Mouse (Mus musculus) stomach, adult 2 months (tissue): Measurements from ENCODE around the gene Tbl2. TPM values are rescaled to one million over a fixed set of nuclear protein-coding genes. Genes with fewer than 3 reads are reported as not detected.

Source experiments
- polyA plus RNA-seq: library from polyadenylated mRNA; depleted of rRNA; stranded (reverse); fragments of >200 nt; gene quantifications from 2 replicates; pipeline ENCODE4 v1.2.3, GENCODE M21; 2012; rRNA removed

Gene Tbl2
- 1.7 and 2.0 TPM in 2 replicates for polyA plus RNA-seq

DNA sequence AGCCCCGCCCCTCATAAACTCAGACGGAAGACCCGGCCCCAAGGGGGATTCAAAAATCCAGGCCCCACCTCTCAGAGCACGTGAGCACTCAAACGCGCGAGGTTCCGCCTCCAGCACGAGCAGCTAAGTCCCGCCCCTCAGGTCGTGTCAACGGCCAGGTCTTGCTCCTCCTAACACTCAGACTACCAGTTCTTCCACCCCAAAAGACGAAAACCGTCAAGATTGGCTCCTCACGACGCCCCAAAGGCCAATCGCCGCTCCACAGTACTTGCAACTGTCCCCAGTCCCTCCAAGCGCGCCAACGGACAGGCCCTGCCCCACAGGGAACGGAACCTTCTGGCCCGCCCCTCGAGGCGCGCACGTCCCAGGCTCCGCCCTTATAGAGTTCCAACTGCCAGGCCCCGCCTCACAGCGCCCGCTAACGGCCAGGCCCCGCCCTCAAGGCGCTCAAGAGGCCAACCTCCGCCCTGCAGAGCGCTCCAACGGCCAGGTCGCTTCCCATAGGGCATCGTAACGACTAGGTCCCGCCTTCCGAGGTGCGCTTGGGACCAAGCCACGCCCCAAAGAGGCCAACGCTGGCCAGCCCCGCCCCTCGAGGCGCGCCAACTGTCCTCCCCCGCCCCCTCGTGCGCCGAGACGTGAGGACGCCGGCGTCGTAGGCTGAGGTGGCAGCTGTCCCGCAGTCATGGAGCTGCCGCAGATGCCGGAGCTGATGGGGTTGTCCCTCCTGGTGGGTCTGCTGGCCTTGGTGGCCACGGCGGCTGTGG lies at the start of gene Tbl2:
Tbl2 (plus strand) TSS at position 605 of the 767 bp plus-strand sequence.

DNA sequence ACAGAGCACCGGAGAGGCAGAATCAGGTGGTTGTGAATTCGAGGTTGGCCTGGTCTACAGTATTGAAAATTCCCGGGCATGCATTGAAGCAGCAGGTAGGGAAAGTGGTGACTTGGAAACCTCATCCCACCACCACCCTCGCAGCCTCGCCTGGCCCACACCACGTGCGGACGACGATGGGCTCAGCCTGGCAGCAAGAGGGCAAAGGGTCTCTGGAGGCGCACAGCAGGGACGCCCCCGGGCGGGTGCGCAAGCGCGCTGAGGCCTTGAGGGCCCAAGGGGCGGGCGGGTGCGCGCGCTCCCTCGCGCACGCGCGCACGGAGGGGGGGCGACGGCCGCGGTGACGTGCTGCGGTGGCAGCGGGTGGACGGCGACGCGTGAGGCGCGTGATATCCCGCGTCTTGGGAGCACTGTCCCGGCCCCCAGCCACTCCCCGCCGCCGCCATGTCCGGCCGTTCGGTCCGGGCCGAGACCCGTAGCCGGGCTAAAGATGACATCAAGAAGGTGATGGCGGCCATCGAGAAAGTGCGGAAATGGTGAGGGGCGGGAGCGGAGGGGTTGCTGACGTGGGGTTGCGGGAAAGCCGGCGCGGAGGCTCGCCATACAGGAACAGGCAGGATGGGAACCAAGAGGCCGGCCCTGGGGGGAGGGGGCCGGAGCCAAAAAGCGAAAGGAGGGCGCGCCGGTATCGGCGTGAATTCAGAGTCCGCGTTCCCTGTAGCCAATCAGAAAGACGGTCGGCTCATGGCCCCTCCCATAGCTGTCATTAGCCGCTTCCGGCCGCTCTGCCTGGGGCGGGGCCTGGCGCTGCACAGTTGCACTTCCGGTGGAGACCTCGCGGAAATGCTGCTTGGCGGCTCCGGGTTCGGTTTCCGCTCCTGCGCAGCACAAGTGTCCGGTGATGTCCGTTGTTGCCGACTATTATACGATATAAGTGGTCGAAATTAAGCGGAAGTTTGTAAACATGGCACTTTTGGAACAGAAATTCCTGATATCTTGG lies 18.9 kb downstream of the Tbl2 start, which contains the start of gene Bcl7b:
Bcl7b (plus strand) TSS at position 221 of the 1,000 bp plus-strand sequence.

DNA sequence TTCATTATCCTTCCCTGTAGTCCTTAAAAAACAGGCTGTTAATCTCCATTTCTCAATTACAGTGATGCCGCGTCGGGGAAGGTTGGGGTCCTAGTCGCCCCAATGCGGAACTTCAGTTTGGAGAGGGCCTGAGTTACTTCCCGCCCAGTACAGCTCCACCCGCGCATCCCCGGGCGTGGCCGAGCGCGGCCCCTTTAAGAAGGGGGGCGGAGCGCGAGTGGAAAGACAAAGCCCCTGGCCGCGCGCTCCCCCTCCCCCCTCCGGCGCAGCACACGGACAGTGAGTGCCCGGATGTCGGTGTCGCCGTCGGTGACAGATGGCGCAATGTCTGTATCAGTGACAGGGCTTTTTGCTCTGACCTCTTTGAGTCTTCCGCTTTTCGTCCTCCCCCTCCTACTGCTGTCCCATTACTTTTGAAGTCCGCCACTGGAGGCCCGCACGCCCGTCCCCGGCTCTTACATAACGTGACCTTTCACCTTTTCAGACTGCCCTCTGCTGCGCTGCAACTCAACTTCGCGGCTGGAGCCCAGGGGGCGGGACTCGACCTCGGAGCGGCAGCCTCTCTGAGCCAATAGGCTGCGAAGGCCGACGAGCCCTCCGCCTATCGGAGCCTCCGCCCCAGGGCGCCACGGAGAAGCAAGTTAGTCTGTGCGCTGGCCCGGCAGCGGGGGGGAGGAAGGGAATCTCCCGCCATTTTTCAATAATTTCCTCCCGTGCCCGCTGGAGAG lies 37.3 kb downstream of the Tbl2 start, which contains the start of gene Baz1b:
Baz1b (plus strand) TSS at position 644 of the 728 bp plus-strand sequence.

Other genes starting within 250 kb of the Tbl2 start
- gene Tmem270, start 242.9 kb upstream of the Tbl2 start, polyA plus RNA-seq, result not detected in 2 replicates
- not detected in 2 replicates for gene Cldn13, start 234.1 kb upstream of the Tbl2 start, polyA plus RNA-seq
- gene Mettl27, start 217.3 kb upstream of the Tbl2 start, polyA plus RNA-seq, result 2.1 and 3.1 TPM in 2 replicates
- 16.9 and 17.5 TPM in 2 replicates for gene Cldn4, start 202.7 kb upstream of the Tbl2 start, polyA plus RNA-seq
- 3.1 and 3.5 TPM in 2 replicates for gene Cldn3, start 163.4 kb upstream of the Tbl2 start, polyA plus RNA-seq
- 26.0 and 26.5 TPM in 2 replicates for gene Abhd11, start 140.5 kb upstream of the Tbl2 start, polyA plus RNA-seq
- gene Stx1a, start 126.2 kb upstream of the Tbl2 start, polyA plus RNA-seq, result 4.6 and 4.9 TPM in 2 replicates
- gene Dnajc30, start 85.5 kb upstream of the Tbl2 start, polyA plus RNA-seq, result 17.9 and 21.3 TPM in 2 replicates
- gene Bud23, start 84.7 kb upstream of the Tbl2 start, polyA plus RNA-seq, result 26.3 and 30.4 TPM in 2 replicates
- gene Vps37d, start 71.4 kb upstream of the Tbl2 start, polyA plus RNA-seq, result 2.1 and 3.0 TPM in 2 replicates
- 3.9 and 4.0 TPM in 2 replicates for gene Mlxipl, start 59.8 kb upstream of the Tbl2 start, polyA plus RNA-seq
- gene Bcl7b, start 18.6 kb downstream of the Tbl2 start, polyA plus RNA-seq, result 18.8 and 20.5 TPM in 2 replicates
- gene Baz1b, start 37.6 kb downstream of the Tbl2 start, polyA plus RNA-seq, result 6.5 and 7.3 TPM in 2 replicates
- gene Fzd9, start 101.6 kb downstream of the Tbl2 start, polyA plus RNA-seq, result 0.52 and 1.7 TPM in 2 replicates
- gene Fkbp6, start 200.4 kb downstream of the Tbl2 start, polyA plus RNA-seq, result 1.1 and 2.5 TPM in 2 replicates
- gene Trim50, start 203.6 kb downstream of the Tbl2 start, polyA plus RNA-seq, result 26.4 and 43.4 TPM in 2 replicates
- 14.5 and 15.3 TPM in 2 replicates for gene Nsun5, start 220.3 kb downstream of the Tbl2 start, polyA plus RNA-seq
- 14.5 and 14.7 TPM in 2 replicates for gene Pom121, start 244.9 kb downstream of the Tbl2 start, polyA plus RNA-seq